Mouse (Mus musculus) limb, embryonic 11.5 days (tissue): ENCODE data around the gene Plin4. TPM values are rescaled to one million over a fixed set of nuclear protein-coding genes. Genes with fewer than 3 reads are reported as not detected.
"Not testable (repeated sequence)": the region's sequence is repeated elsewhere in the genome, so short reads cannot be mapped to it uniquely, and the experiment has no call there.

Experiments
- ATAC-seq: fragments of 200-750 bp; cut with Nextera tagmentation; 2 replicates; pipeline ENCODE4 v1.8.0; 2017; ENCODE audit warnings: low read depth; ENCODE audit not compliant: insufficient number of reproducible peaks, low FRiP score, low TSS enrichment
- DNase-seq: peaks from one replicate; pipeline ENCODE4 v3.0.0-alpha.2; 2015; ENCODE audit warnings: low spot score
- H3K27ac ChIP-seq: fragments of 300-500 bp; sonication (generic); replicated peaks from 2 replicates; pipeline ENCODE4 v1.5.1; 2014; ENCODE audit warnings: low read depth, mild to moderate bottlenecking, low read length
- H3K27me3 ChIP-seq: fragments of 300-500 bp; sonication (generic); 2 replicates; pipeline ENCODE4 v1.6.1; 2014; ENCODE audit warnings: mild to moderate bottlenecking, low read length, mixed read lengths; ENCODE audit not compliant: control insufficient read depth, insufficient read depth
- H3K36me3 ChIP-seq: fragments of 300-500 bp; sonication (generic); 2 replicates; pipeline ENCODE4 v1.6.1; 2014; ENCODE audit warnings: mild to moderate bottlenecking, low read length, moderate library complexity, mixed read lengths; ENCODE audit not compliant: control insufficient read depth, insufficient read depth
- H3K4me1 ChIP-seq: fragments of 300-500 bp; sonication (generic); 2 replicates; pipeline ENCODE4 v1.6.1; 2014; ENCODE audit warnings: low read length, mixed read lengths; ENCODE audit not compliant: control insufficient read depth, insufficient read depth
- H3K4me2 ChIP-seq: fragments of 300-500 bp; sonication (generic); 2 replicates; pipeline ENCODE4 v1.6.1; 2014; ENCODE audit warnings: low read depth, mild to moderate bottlenecking, moderate library complexity; ENCODE audit not compliant: severe bottlenecking
- H3K4me3 ChIP-seq: fragments of 300-500 bp; sonication (generic); 2 replicates; pipeline ENCODE4 v1.5.1; 2014; ENCODE audit warnings: low read depth, low read length
- H3K9ac ChIP-seq: fragments of 300-500 bp; sonication (generic); 2 replicates; pipeline ENCODE4 v1.6.1; 2014; ENCODE audit warnings: mild to moderate bottlenecking, low read length
- H3K9me3 ChIP-seq: fragments of 300-500 bp; sonication (generic); 2 replicates; pipeline ENCODE4 v1.6.1; 2016; ENCODE audit warnings: low read length; ENCODE audit not compliant: control insufficient read depth
- WGBS: fragments of 180-500 bp; shearing (Covaris S2); extraction: QIAGEN DNeasy Blood & Tissue Kit; methylation state at CpG from one replicate; pipeline ENCODE4 v1.1.7; 2014; 5-methylcytosine and 5-hydroxymethylcytosine counted together
- polyA plus RNA-seq: library from polyadenylated mRNA; unstranded; fragments of >200 nt; fragmentation: Nextera tagmentation; extraction: Ambion mirVana; gene quantifications from 2 replicates; pipeline ENCODE4 v1.2.1, GENCODE M21; 2014

The Plin4 gene
- polyA plus RNA-seq, 1 experiment from 2014 or later = 0.09 TPM

DNA sequence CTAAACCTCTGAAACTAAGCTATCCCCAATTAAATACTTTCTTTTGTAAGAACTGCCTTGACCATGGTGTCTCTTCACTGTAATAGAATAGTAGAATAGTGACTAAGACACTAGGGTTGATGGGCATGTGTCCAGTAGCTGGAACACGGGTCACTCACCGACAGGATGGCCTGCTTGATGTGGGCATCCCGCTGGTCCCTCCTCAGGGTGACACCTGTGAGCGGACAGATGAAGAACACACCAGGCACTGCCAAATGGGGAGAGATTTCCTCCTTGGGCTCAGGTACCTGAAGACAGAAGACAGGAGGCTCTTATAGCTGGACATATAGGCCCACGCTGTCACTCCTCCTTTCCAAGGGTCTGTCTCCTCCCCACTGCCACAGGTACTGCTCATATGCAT is 37.4 kb downstream of the Plin4 start:
- Histone ChIP-seq H3K4me2 (no peak overlapping the region), H3K36me3 (peaks cover 26% of the 10 kb centered on the region), H3K4me1 (0 out of 2 replicates have a peak, but pooled peaks cover 2% of the 10 kb centered on the region), H3K27ac (no peak overlapping the region), H3K27me3 (no peaks in the 10 kb centered on the region), H3K4me3 (no peak overlapping the region), H3K9me3 (no peaks in the 10 kb centered on the region), H3K9ac (no peak overlapping the region)
- 91% methylated on average over 5 of the region's 5 CpGs for WGBS
- ATAC-seq (no peak), DNase-seq (no peak)

DNA sequence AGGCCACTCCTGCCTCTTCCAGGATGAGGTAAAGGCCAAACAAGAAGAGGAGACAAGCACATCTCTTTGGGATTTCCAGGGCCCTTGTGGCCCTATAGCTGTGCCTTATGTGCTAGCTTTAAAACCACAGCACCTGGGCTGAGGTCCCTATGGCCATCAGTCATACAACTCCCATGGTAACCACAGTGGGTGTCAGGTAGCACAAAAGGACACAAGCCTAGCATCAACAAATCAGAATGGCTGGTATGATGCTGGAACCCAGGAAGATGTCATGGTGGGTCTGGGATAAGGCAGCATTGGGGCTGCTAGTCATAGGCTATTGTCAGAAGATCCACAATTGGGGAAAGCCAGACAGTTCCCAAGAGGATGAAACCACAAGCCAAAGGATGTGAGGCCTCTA is 38.5 kb downstream of the Plin4 start:
- DNase-seq (no peak), ATAC-seq (no peak)
- Histone ChIP-seq H3K27ac (no peak overlapping the region), H3K4me2 (no peak overlapping the region), H3K4me3 (no peak overlapping the region), H3K27me3 (no peaks in the 10 kb centered on the region), H3K9ac (no peak overlapping the region), H3K4me1 (0 out of 2 replicates have a peak, but pooled peaks cover 2% of the 10 kb centered on the region), H3K9me3 (no peaks in the 10 kb centered on the region), H3K36me3 (peaks cover 34% of the 10 kb centered on the region)

DNA sequence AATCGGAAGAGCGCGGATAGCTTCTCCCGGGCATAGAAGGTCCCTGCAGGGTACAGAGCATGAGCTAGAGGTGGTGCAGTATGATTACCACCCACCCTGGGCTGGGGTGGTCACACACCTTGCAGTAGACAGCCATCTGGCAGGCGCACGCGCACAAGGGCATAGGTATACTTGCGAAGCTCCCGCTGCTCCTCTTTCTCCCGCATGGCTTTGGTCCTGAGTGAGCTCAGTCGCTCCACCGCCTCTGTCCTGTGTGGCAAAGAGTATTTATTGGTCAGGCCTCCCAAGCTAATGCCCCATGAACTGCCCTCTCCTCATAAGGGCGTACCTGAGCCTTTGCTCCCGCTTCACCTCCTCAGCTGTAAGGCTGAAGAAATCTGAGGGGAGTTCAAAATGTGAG is 40.5 kb downstream of the Plin4 start:
- ATAC-seq = no peak
- H3K36me3 ChIP-seq = peaks cover 53% of the 10 kb centered on the region

DNA sequence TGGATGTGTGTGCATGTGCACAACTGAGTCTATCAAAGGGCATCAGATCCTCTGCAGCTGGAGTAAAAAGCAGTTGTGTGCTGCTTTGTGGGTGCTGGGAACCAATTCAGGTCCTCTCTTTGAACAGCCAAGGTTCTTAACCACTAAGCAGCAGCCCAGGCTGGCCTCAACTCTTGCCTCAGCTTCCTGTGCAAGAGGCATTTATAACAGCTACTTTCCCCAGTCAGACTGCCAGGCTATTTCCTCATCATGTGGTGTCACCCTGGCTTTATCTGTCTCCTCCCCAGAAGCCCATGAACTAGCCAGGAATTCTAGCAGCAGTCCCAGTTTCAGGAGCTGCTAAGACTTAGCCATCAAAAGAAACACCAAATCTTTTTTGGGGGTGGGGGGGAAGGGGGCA is 43.2 kb downstream of the Plin4 start:
- no peaks in the 10 kb centered on the region for H3K9me3 ChIP-seq
- H3K4me2 ChIP-seq = no peak overlapping the region
- no peaks in the 10 kb centered on the region for H3K27me3 ChIP-seq
- DNase-seq = no peak
- H3K9ac ChIP-seq = no peak overlapping the region
- H3K27ac ChIP-seq = no peak overlapping the region
- peaks cover 73% of the 10 kb centered on the region for H3K36me3 ChIP-seq
- H3K4me1 ChIP-seq = no peaks in the 10 kb centered on the region
- ATAC-seq = no peak
- no peak overlapping the region for H3K4me3 ChIP-seq

More for the DNA sequence above, 40.5 kb downstream of the Plin4 start:
- 96% methylated on average over 14 of the region's 14 CpGs for WGBS
- Histone ChIP-seq H3K9me3 (no peaks in the 10 kb centered on the region), H3K9ac (no peak overlapping the region), H3K27me3 (no peaks in the 10 kb centered on the region), H3K4me2 (no peak overlapping the region), H3K4me1 (0 out of 2 replicates have a peak, but pooled peaks cover 2% of the 10 kb centered on the region), H3K27ac (no peak overlapping the region), H3K4me3 (no peak overlapping the region)
- no peak for DNase-seq

DNA sequence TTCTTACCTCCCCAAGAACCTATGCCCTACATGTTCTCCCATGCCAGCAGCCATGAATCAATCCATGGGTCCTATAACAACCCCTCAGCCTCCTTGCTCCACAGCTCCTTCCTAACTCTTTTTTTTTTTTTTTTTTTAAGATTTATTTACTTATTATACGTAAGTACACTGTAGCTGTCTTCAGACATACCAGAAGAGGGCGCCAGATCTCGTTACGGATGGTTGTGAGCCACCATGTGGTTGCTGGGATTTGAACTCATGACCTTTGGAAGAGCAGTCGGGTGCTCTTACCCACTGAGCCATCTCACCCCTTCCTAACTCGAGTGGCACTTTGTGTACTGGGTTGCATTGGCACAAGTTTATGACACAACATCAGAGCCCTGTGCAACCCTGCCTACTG is 43.9 kb downstream of the Plin4 start:
- 90% methylated on average over 6 of the region's 6 CpGs for WGBS
- not testable (repeated sequence) for H3K9me3 ChIP-seq, ATAC-seq, H3K9ac ChIP-seq, DNase-seq, H3K4me1 ChIP-seq, H3K27me3 ChIP-seq, H3K4me3 ChIP-seq, H3K4me2 ChIP-seq, H3K27ac ChIP-seq
- peaks cover 77% of the 10 kb centered on the region for H3K36me3 ChIP-seq

DNA sequence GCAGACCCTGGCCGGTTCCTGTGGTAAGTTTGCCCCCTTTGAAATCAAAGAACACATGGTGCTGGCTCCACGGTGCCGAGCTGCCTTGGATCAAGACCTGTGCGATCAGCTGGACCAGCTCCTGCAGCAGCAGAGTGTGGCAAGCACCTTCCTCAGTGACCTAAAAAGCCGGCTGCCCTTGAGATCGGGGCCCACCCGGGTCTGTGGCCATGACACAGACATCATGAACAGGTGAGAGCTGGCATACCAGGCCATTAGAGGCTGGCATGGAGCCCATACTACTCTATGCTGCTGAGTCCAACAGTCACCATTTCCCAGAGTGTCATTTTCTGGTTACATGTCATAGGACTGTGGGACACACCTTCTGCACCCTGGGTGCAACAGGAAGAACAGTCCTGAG is 47.5 kb downstream of the Plin4 start:
- DNase-seq = no peak
- 94% methylated on average over 7 of the region's 7 CpGs for WGBS
- Histone ChIP-seq H3K27ac (no peak overlapping the region), H3K36me3 (peaks cover 74% of the 10 kb centered on the region), H3K4me1 (no peaks in the 10 kb centered on the region), H3K4me2 (no peak overlapping the region), H3K4me3 (no peak overlapping the region), H3K9ac (no peak overlapping the region), H3K9me3 (no peaks in the 10 kb centered on the region), H3K27me3 (no peaks in the 10 kb centered on the region)
- ATAC-seq = no peak

DNA sequence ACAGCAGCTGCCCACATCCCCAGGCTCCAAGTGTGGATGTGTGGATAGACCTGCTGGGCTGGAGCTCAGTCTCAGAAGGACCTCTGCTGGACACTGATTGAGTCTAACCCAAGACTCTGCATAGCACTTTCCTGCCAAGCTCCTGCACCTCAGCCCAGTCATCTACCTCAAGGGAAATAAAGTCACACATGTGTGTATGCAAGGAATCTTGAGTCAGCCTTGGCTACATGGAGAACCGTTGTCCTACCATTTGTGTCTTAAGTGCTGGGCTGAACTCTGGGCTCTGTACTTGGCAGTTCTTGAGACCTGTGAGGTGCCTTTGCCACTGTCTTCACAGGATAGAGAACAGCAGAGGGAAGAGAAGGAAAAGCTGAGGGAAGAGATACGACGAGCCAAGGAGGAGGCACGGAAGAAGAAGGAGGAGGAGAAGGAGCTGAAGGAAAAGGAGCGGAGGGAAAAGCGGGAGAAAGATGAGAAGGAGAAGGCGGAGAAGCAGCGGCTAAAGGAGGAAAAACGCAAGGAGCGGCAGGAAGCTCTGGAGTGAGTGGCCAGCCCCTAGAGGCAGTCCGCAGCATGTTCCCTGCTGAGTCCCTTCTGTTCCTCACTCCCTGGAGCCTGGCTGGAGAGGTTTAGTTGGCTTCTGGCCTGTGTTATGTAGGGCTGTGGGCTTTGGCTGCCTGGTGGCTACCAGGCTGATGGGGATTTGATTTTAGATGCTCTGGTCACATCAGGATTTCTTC is 52.1 kb downstream of the Plin4 start:
- no peaks in the 10 kb centered on the region for H3K9me3 ChIP-seq
- H3K4me1 ChIP-seq = no peaks in the 10 kb centered on the region
- no peak overlapping the region for H3K4me2 ChIP-seq
- H3K27me3 ChIP-seq = no peaks in the 10 kb centered on the region
- DNase-seq (no peak), ATAC-seq (no peak)
- no peak overlapping the region for H3K4me3 ChIP-seq
- WGBS = 81% methylated on average over 11 of the region's 11 CpGs
- no peak overlapping the region for H3K9ac ChIP-seq
- H3K27ac ChIP-seq = no peak overlapping the region
- peaks cover 47% of the 10 kb centered on the region for H3K36me3 ChIP-seq

DNA sequence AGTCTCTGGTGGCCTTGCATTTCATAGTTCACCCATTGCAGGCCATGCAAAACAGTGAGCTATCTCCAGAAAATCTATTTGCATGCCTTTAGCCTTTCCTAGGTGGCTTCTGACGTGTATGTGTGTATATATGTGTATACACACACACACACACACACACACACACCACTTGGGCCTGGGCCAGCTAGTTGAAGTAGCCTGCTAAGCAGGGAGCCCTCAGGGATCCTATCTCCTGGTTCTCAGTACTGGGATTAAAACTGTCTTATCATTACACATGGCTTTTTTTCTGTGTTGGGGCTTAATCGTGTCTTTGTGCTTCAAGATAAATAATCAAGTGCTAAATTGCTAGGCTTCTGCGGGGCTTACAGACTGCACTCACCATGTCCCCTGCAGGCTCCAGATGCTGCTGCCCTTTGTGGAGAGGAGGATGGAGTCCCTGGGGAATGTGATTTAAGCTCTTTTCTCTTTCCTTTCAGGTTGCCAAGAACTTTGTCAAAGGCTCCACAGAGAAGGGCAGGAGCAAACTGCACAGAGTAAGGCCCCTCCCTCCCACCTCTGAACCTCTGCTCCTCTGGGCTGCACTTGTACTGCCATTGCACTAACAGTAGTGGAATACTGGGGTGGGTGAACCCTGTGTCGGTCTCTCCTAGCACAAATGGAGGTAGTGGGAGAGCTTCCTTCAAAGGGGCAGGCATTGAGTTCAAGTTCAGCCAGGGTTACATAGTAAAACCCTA is 53.5 kb downstream of the Plin4 start:
- Histone ChIP-seq H3K27ac (no peak overlapping the region), H3K36me3 (peaks cover 41% of the 10 kb centered on the region), H3K4me3 (no peak overlapping the region), H3K27me3 (no peaks in the 10 kb centered on the region), H3K9me3 (no peaks in the 10 kb centered on the region), H3K4me1 (no peaks in the 10 kb centered on the region), H3K4me2 (no peak overlapping the region), H3K9ac (no peak overlapping the region)
- DNase-seq (no peak), ATAC-seq (no peak)
- 85% methylated on average over 4 of the region's 4 CpGs for WGBS
